Mouse (Mus musculus) small intestine, adult 2 months (tissue): ENCODE data around the gene Ston1. TPM values are rescaled to one million over a fixed set of nuclear protein-coding genes. Genes with fewer than 3 reads are reported as not detected.

Experiments used
- H3K27ac ChIP-seq: fragments of 200-500 bp; 2 replicates; pipeline ENCODE4 v1.5.1; 2012; ENCODE audit warnings: low read depth, low read length, control low read depth, inconsistent platforms; ENCODE audit not compliant: insufficient read depth
- H3K27me3 ChIP-seq: fragments of 200-500 bp; 2 replicates; pipeline ENCODE4 v1.6.1; 2012; ENCODE audit warnings: mild to moderate bottlenecking, moderate library complexity, low read length, inconsistent platforms; ENCODE audit not compliant: control insufficient read depth, insufficient read depth
- H3K36me3 ChIP-seq: fragments of 200-500 bp; 2 replicates; pipeline ENCODE4 v1.6.1; 2012; ENCODE audit warnings: mild to moderate bottlenecking, low read length, control low read depth, inconsistent platforms; ENCODE audit not compliant: control insufficient read depth, insufficient read depth
- H3K4me1 ChIP-seq: fragments of 200-500 bp; 2 replicates; pipeline ENCODE4 v1.6.1; 2012; ENCODE audit warnings: low read length, inconsistent platforms, mixed read lengths; ENCODE audit not compliant: control insufficient read depth, insufficient read depth, insufficient read length
- H3K4me3 ChIP-seq: fragments of 200-500 bp; 2 replicates; pipeline ENCODE4 v1.5.1; 2012; ENCODE audit warnings: low read depth, mild to moderate bottlenecking, control low read depth, inconsistent platforms, low read length, moderate library complexity
- CTCF ChIP-seq: fragments of 200-500 bp; IDR thresholded peaks from 2 replicates; pipeline ENCODE4 v1.5.1; 2012; ENCODE audit warnings: low read depth, mild to moderate bottlenecking, control low read depth, inconsistent platforms, low read length, moderate library complexity, mixed read lengths; ENCODE audit not compliant: insufficient replicate concordance, insufficient read length; ENCODE audit errors: extremely low read depth
- POLR2A ChIP-seq: fragments of 200-500 bp; IDR thresholded peaks from 2 replicates; pipeline ENCODE4 v1.6.1; 2012; ENCODE audit warnings: low read depth, mild to moderate bottlenecking, control low read depth, inconsistent platforms, low read length, moderate library complexity
- WGBS: fragments of 180-500 bp; shearing (Covaris S2); methylation state at CpG from one replicate; pipeline ENCODE4 v1.1.7; 2018; 5-methylcytosine and 5-hydroxymethylcytosine counted together
- polyA plus RNA-seq: library from polyadenylated mRNA; depleted of rRNA; stranded (reverse); fragments of >200 nt; gene quantifications from 2 replicates; pipeline ENCODE4 v1.2.3, GENCODE M21; 2012

Gene Ston1
- polyA plus RNA-seq, 1 experiment: 5.4 TPM

GRCm38 (mm10) chr17:88553473-88554087, 43.9 kb upstream of the Ston1 start:
- no peak overlapping the region; the same call in 1 of the 2 replicates for H3K27ac ChIP-seq

DNA sequence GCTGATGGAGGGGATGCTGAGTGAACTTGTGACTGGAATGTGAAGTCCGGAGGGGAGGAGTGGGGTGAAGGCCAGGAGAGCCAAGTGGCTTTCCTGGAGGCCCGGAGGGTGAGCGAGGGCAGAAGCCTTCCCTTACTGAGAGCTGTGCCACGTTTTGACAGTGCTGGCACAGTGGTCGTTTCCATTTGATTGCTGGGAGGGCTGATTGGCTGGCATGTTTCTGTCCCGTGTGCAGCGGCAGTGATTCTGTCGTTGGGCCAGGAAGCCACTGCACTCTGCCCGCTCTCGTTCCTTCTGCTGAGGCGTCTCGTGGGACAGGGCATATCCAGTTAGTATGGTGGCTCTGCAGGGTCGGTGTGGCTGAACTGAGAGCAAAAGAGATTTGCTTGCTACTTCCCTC, 41.3 kb upstream of the Ston1 start:
- TF ChIP-seq CTCF (no peak), POLR2A (no peak)
- Histone ChIP-seq H3K27ac (no peak overlapping the region), H3K27me3 (no peaks in the 10 kb centered on the region), H3K4me3 (no peak overlapping the region), H3K36me3 (peaks cover 20% of the 10 kb centered on the region), H3K4me1 (0 out of 2 replicates have a peak, but pooled peaks cover 2% of the 10 kb centered on the region)
- 84% methylated on average over 13 of the region's 13 CpGs for WGBS

More at GRCm38 (mm10) chr17:88553473-88554087, 43.9 kb upstream of the Ston1 start:
- Histone ChIP-seq H3K27me3 (no peaks in the 10 kb centered on the region), H3K4me3 (no peak overlapping the region), H3K36me3 (peaks cover 30% of the 10 kb centered on the region), H3K4me1 (0 out of 2 replicates have a peak, but pooled peaks cover 2% of the 10 kb centered on the region)
- TF ChIP-seq POLR2A (no peak), CTCF (no peak)
- 65% methylated on average over 11 of the region's 11 CpGs for WGBS

GRCm38 (mm10) chr17:88556688-88557087, 40.8 kb upstream of the Ston1 start:
- 0 out of 2 replicates have a peak, but pooled peaks cover 2% of the 10 kb centered on the region for H3K4me1 ChIP-seq
- H3K36me3 ChIP-seq: peaks cover 23% of the 10 kb centered on the region
- no peak overlapping the region for H3K27ac ChIP-seq
- no peak overlapping the region for H3K4me3 ChIP-seq
- TF ChIP-seq CTCF (no peak), POLR2A (no peak)
- no peaks in the 10 kb centered on the region for H3K27me3 ChIP-seq
- WGBS: 85% methylated on average over 4 of the region's 4 CpGs

GRCm38 (mm10) chr17:88558168-88558842, 39.2 kb upstream of the Ston1 start:
- no peak for TF ChIP-seq POLR2A
- TF ChIP-seq CTCF: peak; percentile 3; the same call in 1 of the 2 replicates
- Histone ChIP-seq H3K4me1 (0 out of 2 replicates have a peak, but pooled peaks cover 2% of the 10 kb centered on the region), H3K4me3 (no peak overlapping the region), H3K36me3 (peaks cover 28% of the 10 kb centered on the region), H3K27me3 (no peaks in the 10 kb centered on the region), H3K27ac (no peak overlapping the region)
- WGBS: 51% methylated on average over 13 of the region's 13 CpGs

GRCm38 (mm10) chr17:88563611-88564010, 33.9 kb upstream of the Ston1 start:
- Histone ChIP-seq H3K27ac (no peak overlapping the region), H3K36me3 (peaks cover 41% of the 10 kb centered on the region)
- WGBS: 12% methylated on average over 3 of the region's 3 CpGs

DNA sequence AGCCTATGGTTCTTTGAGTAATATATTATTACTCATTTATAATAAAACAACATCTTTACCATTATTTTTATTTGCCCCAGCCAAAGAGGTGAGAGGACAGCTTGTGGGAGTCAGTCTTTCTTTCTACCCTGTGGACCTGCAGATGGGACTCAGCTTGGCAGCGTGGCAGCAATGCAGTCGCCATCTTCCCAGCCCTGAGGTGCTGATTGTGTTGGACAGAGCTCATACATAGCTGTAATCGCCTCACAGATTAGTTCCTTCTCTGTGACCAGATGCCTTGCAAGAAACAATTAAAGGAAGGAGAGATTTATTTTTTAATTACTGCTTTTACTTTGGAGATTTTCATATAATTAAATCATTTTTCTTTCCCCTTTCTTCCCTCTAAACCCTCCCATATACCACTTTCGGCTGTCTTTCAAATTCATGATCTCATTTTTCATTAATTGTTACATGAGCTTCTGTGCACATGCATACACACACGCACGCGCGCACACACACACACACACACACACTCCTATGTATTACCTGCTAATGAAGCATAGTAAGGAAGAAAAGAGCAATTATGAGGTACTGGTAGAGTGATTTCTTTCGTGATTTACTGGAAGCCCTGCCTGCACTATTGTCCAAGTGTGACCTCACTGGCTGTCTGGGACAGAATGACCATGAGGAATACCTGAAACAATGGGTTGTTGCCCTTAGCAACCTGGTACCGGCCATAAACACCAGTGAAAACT, 27.5 kb upstream of the Ston1 start:
- TF ChIP-seq CTCF (no peak), POLR2A (no peak)
- H3K4me3 ChIP-seq: no peak overlapping the region
- 90% methylated on average over 10 of the region's 10 CpGs for WGBS

More at GRCm38 (mm10) chr17:88563611-88564010, 33.9 kb upstream of the Ston1 start:
- no peak overlapping the region for H3K4me3 ChIP-seq
- H3K4me1 ChIP-seq: no peaks in the 10 kb centered on the region
- no peaks in the 10 kb centered on the region for H3K27me3 ChIP-seq
- TF ChIP-seq POLR2A: no peak
- TF ChIP-seq CTCF: no peak

More for the DNA sequence above, 27.5 kb upstream of the Ston1 start:
- peaks cover 59% of the 10 kb centered on the region for H3K36me3 ChIP-seq
- no peak overlapping the region for H3K27ac ChIP-seq
- no peaks in the 10 kb centered on the region for H3K4me1 ChIP-seq
- H3K27me3 ChIP-seq: no peaks in the 10 kb centered on the region
